Mouse (Mus musculus) intestine, embryonic 16.5 days (tissue): ENCODE results near the gene Cbfa2t3. TPM values are rescaled to one million over a fixed set of nuclear protein-coding genes. Genes with fewer than 3 reads are reported as not detected.
A peak's percentile ranks its signal among the peaks of the same experiment; 100 is the strongest.

ENCODE experiments used
- ATAC-seq: fragments of 200-750 bp; cut with Nextera tagmentation; 2 replicates; pipeline ENCODE4 v1.8.0; 2017; ENCODE audit warnings: moderate TSS enrichment, moderate library complexity
- H3K27ac ChIP-seq: fragments of 300-500 bp; sonication (generic); 2 replicates; pipeline ENCODE4 v1.5.1; 2014; ENCODE audit warnings: mild to moderate bottlenecking, low read length
- H3K27me3 ChIP-seq: fragments of 300-500 bp; sonication (generic); replicated peaks from 2 replicates; pipeline ENCODE4 v1.6.1; 2014; ENCODE audit warnings: low read length, control low read depth, mixed read lengths; ENCODE audit not compliant: control insufficient read depth, insufficient read depth
- H3K36me3 ChIP-seq: fragments of 300-500 bp; sonication (generic); 2 replicates; pipeline ENCODE4 v1.6.1; 2014; ENCODE audit warnings: low read length, control low read depth; ENCODE audit not compliant: control insufficient read depth, insufficient read depth
- H3K4me1 ChIP-seq: fragments of 300-500 bp; sonication (generic); 2 replicates; pipeline ENCODE4 v1.6.1; 2014; ENCODE audit warnings: low read length, control low read depth, mixed read lengths; ENCODE audit not compliant: control insufficient read depth, insufficient read depth
- H3K4me2 ChIP-seq: fragments of 300-500 bp; sonication (generic); 2 replicates; pipeline ENCODE4 v1.6.1; 2014; ENCODE audit warnings: low read depth, low read length, control low read depth
- H3K4me3 ChIP-seq: fragments of 300-500 bp; sonication (generic); 2 replicates; pipeline ENCODE4 v1.5.1; 2014; ENCODE audit warnings: mild to moderate bottlenecking, low read length
- H3K9ac ChIP-seq: fragments of 300-500 bp; sonication (generic); 2 replicates; pipeline ENCODE4 v1.6.1; 2014; ENCODE audit warnings: low read depth, low read length
- H3K9me3 ChIP-seq: fragments of 300-500 bp; sonication (generic); 2 replicates; pipeline ENCODE4 v1.6.1; 2016; ENCODE audit warnings: low read length, control low read depth; ENCODE audit not compliant: control insufficient read depth
- WGBS: fragments of 180-500 bp; shearing (Covaris S2); extraction: QIAGEN DNeasy Blood & Tissue Kit; methylation state at CpG from one replicate; pipeline ENCODE4 v1.1.7; 2014; 5-methylcytosine and 5-hydroxymethylcytosine counted together
- polyA plus RNA-seq: library from polyadenylated mRNA; unstranded; fragments of >200 nt; fragmentation: Nextera tagmentation; extraction: Ambion mirVana; gene quantifications from 2 replicates; pipeline ENCODE4 v1.2.1, GENCODE M21; 2015

Cbfa2t3 gene
- polyA plus RNA-seq, 1 experiment from 2014 or later, result 4.1 TPM

GRCm38 (mm10) chr8:122711480-122711879, 12.6 kb upstream of the Cbfa2t3 start:
- H3K9me3 ChIP-seq, result no peaks in the 10 kb centered on the region
- H3K4me3 ChIP-seq, result no peak overlapping the region
- no peaks in the 10 kb centered on the region; the same call in 1 of the 2 replicates for H3K27me3 ChIP-seq
- no peaks in the 10 kb centered on the region; the same call in 1 of the 2 replicates for H3K4me1 ChIP-seq
- ATAC-seq, result no peak
- H3K27ac ChIP-seq, result no peak overlapping the region
- no peak overlapping the region for H3K9ac ChIP-seq
- no peaks in the 10 kb centered on the region for H3K36me3 ChIP-seq
- no peak overlapping the region for H3K4me2 ChIP-seq
- WGBS, result 67% methylated on average over 3 of the region's 3 CpGs

- Histone ChIP-seq H3K36me3 (no peaks in the 10 kb centered on the region), H3K9me3 (no peaks in the 10 kb centered on the region), H3K4me2 (no peak overlapping the region), H3K4me3 (no peak overlapping the region), H3K27ac (no peak overlapping the region), H3K9ac (no peak overlapping the region), H3K4me1 (no peaks in the 10 kb centered on the region; the same call in 1 of the 2 replicates), H3K27me3 (no peaks in the 10 kb centered on the region; the same call in 1 of the 2 replicates)
- no peak for ATAC-seq
- 44% methylated on average over 26 of the region's 26 CpGs for WGBS
Observed at GRCm38 (mm10) chr8:122709340-122710111, 10.6 kb upstream of the Cbfa2t3 start.

- Histone ChIP-seq H3K27me3 (no peaks in the 10 kb centered on the region; the same call in 1 of the 2 replicates), H3K36me3 (no peaks in the 10 kb centered on the region), H3K4me2 (no peak overlapping the region), H3K9ac (no peak overlapping the region), H3K4me3 (no peak overlapping the region), H3K4me1 (peaks cover 3% of the 10 kb centered on the region; the same call in 1 of the 2 replicates), H3K9me3 (no peaks in the 10 kb centered on the region), H3K27ac (no peak overlapping the region)
- WGBS, result 62% methylated on average over 4 of the region's 4 CpGs
- ATAC-seq, result no peak
Observed at GRCm38 (mm10) chr8:122707184-122707583, 8.3 kb upstream of the Cbfa2t3 start.

- peaks cover 3% of the 10 kb centered on the region; the same call in 1 of the 2 replicates for H3K4me1 ChIP-seq
- no peaks in the 10 kb centered on the region; the same call in 1 of the 2 replicates for H3K27me3 ChIP-seq
- H3K27ac ChIP-seq, result no peak overlapping the region
- no peak overlapping the region for H3K4me2 ChIP-seq
- H3K9me3 ChIP-seq, result no peaks in the 10 kb centered on the region
- 44% methylated on average over 12 of the region's 12 CpGs for WGBS
- H3K4me3 ChIP-seq, result no peak overlapping the region
- H3K36me3 ChIP-seq, result no peaks in the 10 kb centered on the region
- ATAC-seq, result no peak
- H3K9ac ChIP-seq, result no peak overlapping the region
Observed at GRCm38 (mm10) chr8:122705901-122706561, 7.1 kb upstream of the Cbfa2t3 start.

GRCm38 (mm10) chr8:122704612-122705011, 5.7 kb upstream of the Cbfa2t3 start:
- H3K27me3 ChIP-seq, result no peaks in the 10 kb centered on the region; the same call in 1 of the 2 replicates
- no peak overlapping the region for H3K9ac ChIP-seq
- no peak for ATAC-seq
- H3K4me1 ChIP-seq, result peaks cover 3% of the 10 kb centered on the region; the same call in 1 of the 2 replicates
- no peak overlapping the region for H3K4me2 ChIP-seq
- no peaks in the 10 kb centered on the region for H3K36me3 ChIP-seq
- 92% methylated on average over 3 of the region's 3 CpGs for whole genome bisulfite sequencing
- H3K4me3 ChIP-seq, result no peak overlapping the region
- no peak overlapping the region for H3K27ac ChIP-seq
- no peaks in the 10 kb centered on the region for H3K9me3 ChIP-seq

GRCm38 (mm10) chr8:122702957-122703356, 4.0 kb upstream of the Cbfa2t3 start:
- Histone ChIP-seq H3K4me2 (no peak overlapping the region), H3K4me1 (peaks cover 6% of the 10 kb centered on the region; the same call in 1 of the 2 replicates), H3K36me3 (no peaks in the 10 kb centered on the region), H3K27ac (no peak overlapping the region), H3K9me3 (no peaks in the 10 kb centered on the region), H3K9ac (peak overlapping the region; percentile 17; the same call in 1 of the 2 replicates), H3K27me3 (no peaks in the 10 kb centered on the region; the same call in 1 of the 2 replicates), H3K4me3 (no peak overlapping the region)
- WGBS, result 83% methylated on average over 6 of the region's 6 CpGs
- no peak for ATAC-seq

- no peak overlapping the region for H3K4me2 ChIP-seq
- H3K4me3 ChIP-seq, result no peak overlapping the region
- no peaks in the 10 kb centered on the region for H3K36me3 ChIP-seq
- ATAC-seq, result no peak
- H3K9ac ChIP-seq, result peak overlapping the region; percentile 17; the same call in 1 of the 2 replicates
- no peaks in the 10 kb centered on the region; the same call in 1 of the 2 replicates for H3K27me3 ChIP-seq
- no peaks in the 10 kb centered on the region for H3K9me3 ChIP-seq
- H3K27ac ChIP-seq, result peak overlapping the region; percentile 9; the same call in 1 of the 2 replicates
- peaks cover 6% of the 10 kb centered on the region; the same call in 1 of the 2 replicates for H3K4me1 ChIP-seq
- 43% methylated on average over 10 of the region's 10 CpGs for whole genome bisulfite sequencing
Observed at GRCm38 (mm10) chr8:122702301-122702941, 3.5 kb upstream of the Cbfa2t3 start.

- no peaks in the 10 kb centered on the region for H3K9me3 ChIP-seq
- H3K27me3 ChIP-seq, result no peaks in the 10 kb centered on the region
- WGBS, result 79% methylated on average over 12 of the region's 12 CpGs
- ATAC-seq, result no peak
- peak overlapping the region; percentile 9; the same call in 1 of the 2 replicates for H3K27ac ChIP-seq
- H3K4me1 ChIP-seq, result peaks cover 6% of the 10 kb centered on the region; the same call in 1 of the 2 replicates
- no peak overlapping the region for H3K4me3 ChIP-seq
- peak overlapping the region; percentile 17; the same call in 1 of the 2 replicates for H3K9ac ChIP-seq
- no peak overlapping the region for H3K4me2 ChIP-seq
- no peaks in the 10 kb centered on the region for H3K36me3 ChIP-seq
Observed at GRCm38 (mm10) chr8:122701441-122702185, 2.7 kb upstream of the Cbfa2t3 start.
